Mouse (Mus musculus) neural tube, embryonic 11.5 days (tissue): ENCODE data around the gene Olfr834. TPM values are rescaled to one million over a fixed set of nuclear protein-coding genes. Genes with fewer than 3 reads are reported as not detected.

ENCODE experiments used
- ATAC-seq: fragments of 200-750 bp; cut with Nextera tagmentation; 2 replicates; pipeline ENCODE4 v1.8.0; 2017; ENCODE audit warnings: moderate number of reproducible peaks, mild to moderate bottlenecking, moderate TSS enrichment, moderate library complexity; ENCODE audit not compliant: insufficient read depth, low FRiP score, low TSS enrichment
- DNase-seq: peaks from one replicate; pipeline ENCODE4 v3.0.0-alpha.2; 2015; ENCODE audit warnings: low spot score
- H3K27ac ChIP-seq: fragments of 300-500 bp; sonication (generic); 2 replicates; pipeline ENCODE4 v1.5.1; 2014; ENCODE audit warnings: low read depth, mild to moderate bottlenecking, low read length
- H3K27me3 ChIP-seq: fragments of 300-500 bp; sonication (generic); 2 replicates; pipeline ENCODE4 v1.6.1; 2014; ENCODE audit warnings: mild to moderate bottlenecking, low read length, mixed read lengths; ENCODE audit not compliant: control insufficient read depth, insufficient read depth
- H3K36me3 ChIP-seq: fragments of 300-500 bp; sonication (generic); 2 replicates; pipeline ENCODE4 v1.6.1; 2014; ENCODE audit warnings: mild to moderate bottlenecking, low read length, moderate library complexity, mixed read lengths; ENCODE audit not compliant: control insufficient read depth, insufficient read depth
- H3K4me1 ChIP-seq: fragments of 300-500 bp; sonication (generic); 2 replicates; pipeline ENCODE4 v1.6.1; 2014; ENCODE audit warnings: low read length, mixed read lengths; ENCODE audit not compliant: control insufficient read depth, insufficient read depth
- H3K4me2 ChIP-seq: fragments of 300-500 bp; sonication (generic); 2 replicates; pipeline ENCODE4 v1.6.1; 2014; ENCODE audit warnings: low read depth, mild to moderate bottlenecking, moderate library complexity
- H3K4me3 ChIP-seq: fragments of 300-500 bp; sonication (generic); 2 replicates; pipeline ENCODE4 v1.5.1; 2014; ENCODE audit warnings: low read depth, low read length
- H3K9ac ChIP-seq: fragments of 300-500 bp; sonication (generic); 2 replicates; pipeline ENCODE4 v1.6.1; 2014; ENCODE audit warnings: mild to moderate bottlenecking, low read length
- H3K9me3 ChIP-seq: fragments of 300-500 bp; sonication (generic); 2 replicates; pipeline ENCODE4 v1.6.1; 2016; ENCODE audit warnings: low read length; ENCODE audit not compliant: control insufficient read depth
- WGBS: fragments of 180-500 bp; shearing (Covaris S2); extraction: QIAGEN DNeasy Blood & Tissue Kit; methylation state at CpG from one replicate; pipeline ENCODE4 v1.1.7; 2014; 5-methylcytosine and 5-hydroxymethylcytosine counted together
- polyA plus RNA-seq: library from polyadenylated mRNA; unstranded; fragments of >200 nt; fragmentation: Nextera tagmentation; extraction: Ambion mirVana; gene quantifications from 2 replicates; pipeline ENCODE4 v1.2.1, GENCODE M21; 2014

Olfr834 gene
- not detected in 2 replicates for polyA plus RNA-seq

DNA sequence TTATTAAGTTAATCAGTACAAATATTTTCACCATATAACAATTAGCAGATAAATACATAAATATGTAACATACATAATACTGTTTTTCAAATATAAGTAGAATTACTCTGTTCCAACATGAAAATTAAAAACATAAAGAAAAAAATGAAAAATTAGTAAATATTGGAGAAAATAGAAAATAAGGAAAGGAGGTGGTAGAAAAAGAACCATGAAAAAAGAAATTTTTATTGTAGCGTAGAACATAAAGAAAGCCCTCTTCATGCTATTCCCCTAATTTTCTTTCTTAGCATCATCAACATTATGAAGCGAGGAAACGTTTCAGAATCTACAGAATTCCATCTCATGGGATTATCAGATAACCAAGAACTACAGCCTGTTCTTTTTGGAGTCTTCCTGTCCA lies at the start of gene Olfr834:
Gene Olfr834 (plus strand): TSS at position 301 of the 400 bp plus-strand sequence.
- Histone ChIP-seq H3K4me2 (no peak within 1 kb of the TSS), H3K4me3 (no peak within 1 kb of the TSS), H3K27me3 (no peaks in the 10 kb centered on the region), H3K27ac (no peak within 1 kb of the TSS), H3K36me3 (no peaks in the 10 kb centered on the region), H3K4me1 (no peaks in the 10 kb centered on the region), H3K9ac (no peak within 1 kb of the TSS), H3K9me3 (no peaks in the 10 kb centered on the region)
- WGBS, result 91% methylated on average over 3 of the region's 3 CpGs
- no peak for DNase-seq
- ATAC-seq, result no peak

DNA sequence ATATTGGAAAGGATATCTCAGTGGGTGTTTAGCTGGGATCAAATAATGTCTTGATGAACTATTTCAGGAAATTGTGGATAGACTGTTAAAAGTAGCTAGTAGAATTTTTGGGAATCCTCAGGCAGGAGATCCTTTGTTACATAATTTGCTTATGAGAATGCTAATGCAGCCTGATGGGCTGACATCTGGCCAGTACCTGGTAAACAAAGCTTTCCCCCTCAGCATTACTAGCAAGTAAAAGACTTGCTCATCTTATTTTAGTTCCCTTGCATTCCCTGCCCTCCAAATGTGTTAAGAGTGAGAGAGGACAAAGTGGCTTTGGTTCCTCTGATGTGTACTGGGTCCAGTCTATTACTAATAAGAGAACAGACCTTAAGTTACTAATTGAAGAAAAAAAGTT lies 25.8 kb upstream of the Olfr834 start:
- Histone ChIP-seq H3K9me3 (no peaks in the 10 kb centered on the region), H3K27me3 (no peaks in the 10 kb centered on the region), H3K36me3 (no peaks in the 10 kb centered on the region), H3K27ac (no peak overlapping the region), H3K4me2 (no peak overlapping the region), H3K4me3 (no peak overlapping the region), H3K4me1 (no peaks in the 10 kb centered on the region), H3K9ac (no peak overlapping the region)
- ATAC-seq, result no peak
- no peak for DNase-seq

DNA sequence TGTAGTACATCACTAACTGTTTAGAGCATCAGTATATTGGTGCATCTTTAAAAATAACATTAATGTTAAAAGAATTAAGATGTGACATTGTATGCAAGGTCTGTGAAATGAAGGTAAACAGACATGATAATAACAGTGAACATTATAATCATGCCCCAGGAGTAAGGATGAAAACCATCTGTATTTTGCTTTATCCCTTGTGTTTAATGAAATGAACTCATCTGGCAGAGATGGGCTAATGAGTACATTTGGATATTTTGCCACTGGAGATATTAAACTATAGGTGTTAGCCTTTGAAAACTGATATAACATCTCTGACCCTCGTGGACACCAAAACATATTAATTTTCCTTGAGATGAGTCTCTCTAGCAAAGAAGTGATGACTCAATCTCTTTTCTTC lies 44.6 kb downstream of the Olfr834 start, which contains the start of gene Olfr835:
Gene Olfr835 (plus strand): TSS at position 301 of the 400 bp plus-strand sequence.
- H3K9ac ChIP-seq, result no peak within 1 kb of the TSS
- H3K4me1 ChIP-seq, result no peaks in the 10 kb centered on the region
- H3K9me3 ChIP-seq, result no peaks in the 10 kb centered on the region
- 62% methylated on average over 1 of the region's 1 CpGs for WGBS
- no peak for DNase-seq
- no peaks in the 10 kb centered on the region for H3K36me3 ChIP-seq
- H3K4me3 ChIP-seq, result no peak within 1 kb of the TSS
- ATAC-seq, result no peak
- H3K4me2 ChIP-seq, result no peak within 1 kb of the TSS
- no peaks in the 10 kb centered on the region for H3K27me3 ChIP-seq
- no peak within 1 kb of the TSS for H3K27ac ChIP-seq

Other genes with a start within 250 kb of the Olfr834 start
- not detected in 2 replicates for gene Olfr24, start 224.0 kb upstream of the Olfr834 start, polyA plus RNA-seq
- gene Olfr828, start 168.5 kb upstream of the Olfr834 start, polyA plus RNA-seq, result not detected in 2 replicates
- gene Olfr829, start 133.1 kb upstream of the Olfr834 start, polyA plus RNA-seq, result not detected in 2 replicates
- not detected in 2 replicates for gene Olfr830, start 113.3 kb upstream of the Olfr834 start, polyA plus RNA-seq
- not detected in 2 replicates for gene Olfr832, start 50.9 kb upstream of the Olfr834 start, polyA plus RNA-seq
- not detected in 2 replicates for gene Olfr835, start 44.7 kb downstream of the Olfr834 start, polyA plus RNA-seq
- gene Olfr836, start 132.4 kb downstream of the Olfr834 start, polyA plus RNA-seq, result not detected in 2 replicates
- gene Olfr837, start 148.3 kb downstream of the Olfr834 start, polyA plus RNA-seq, result not detected in 2 replicates
- gene Olfr839-ps1, start 189.3 kb downstream of the Olfr834 start, polyA plus RNA-seq, result not detected in 2 replicates